Mouse (Mus musculus) G1E (cell line): Measurements from ENCODE around the gene Neil1. TPM values are rescaled to one million over a fixed set of nuclear protein-coding genes. Genes with fewer than 3 reads are reported as not detected.

Experiments
- ATAC-seq: 2 replicates; pipeline ENCODE4 v1.8.0; 2016; ENCODE audit warnings: mild to moderate bottlenecking; ENCODE audit not compliant: insufficient number of reproducible peaks, poor library complexity, low FRiP score, severe bottlenecking; ENCODE audit errors: extremely low read depth
- DNase-seq: peaks from one replicate; pipeline ENCODE4 v3.0.0; 2012; ENCODE audit warnings: low spot score
- H3K27me3 ChIP-seq: 2 replicates; pipeline ENCODE4 v1.6.1; 2012; ENCODE audit warnings: mild to moderate bottlenecking, low read length, inconsistent platforms; ENCODE audit not compliant: insufficient read depth
- H3K36me3 ChIP-seq: replicated peaks from 2 replicates; pipeline ENCODE3; 2012; ENCODE audit warnings: mild to moderate bottlenecking, inconsistent platforms
- H3K4me1 ChIP-seq: 2 replicates; pipeline ENCODE4 v1.6.1; 2012; ENCODE audit warnings: low read depth, low read length, inconsistent platforms, mixed read lengths; ENCODE audit not compliant: insufficient read depth
- H3K4me3 ChIP-seq: 2 replicates; pipeline ENCODE4 v1.5.1; 2012; ENCODE audit warnings: low read depth, mild to moderate bottlenecking, inconsistent platforms, low read length, moderate library complexity, mixed read lengths
- H3K9me3 ChIP-seq: replicated peaks from 2 replicates; pipeline ENCODE4 v1.6.1; 2012; ENCODE audit warnings: inconsistent platforms
- CTCF ChIP-seq: IDR thresholded peaks from 2 replicates; pipeline ENCODE4 v1.5.1; 2012; ENCODE audit warnings: low read depth, low read length, inconsistent platforms, mixed read lengths
- GATA1 ChIP-seq: IDR thresholded peaks from 2 replicates; pipeline ENCODE4 v1.6.1; 2012; ENCODE audit warnings: borderline replicate concordance, low read length, inconsistent platforms, mixed read lengths
- GATA2 ChIP-seq: IDR thresholded peaks from 2 replicates; pipeline ENCODE4 v1.6.1; 2012; ENCODE audit warnings: low read depth, low read length, inconsistent platforms, borderline replicate concordance
- POLR2AphosphoS5 ChIP-seq: IDR thresholded peaks from 2 replicates; pipeline ENCODE4 v1.6.1; 2012; ENCODE audit warnings: low read depth, low read length, inconsistent platforms; ENCODE audit not compliant: insufficient replicate concordance
- TAL1 ChIP-seq: conservative IDR thresholded peaks from 2 replicates; pipeline ENCODE4 v1.6.1; 2012; ENCODE audit warnings: low read depth, low read length, inconsistent platforms, mixed read lengths
- polyA plus RNA-seq: library from polyadenylated mRNA; stranded (reverse); fragments of >175 nt; gene quantifications from 2 replicates; pipeline ENCODE4 v1.2.3, GENCODE M21; 2012
- total RNA-seq, 2 experiments: library from RNA; stranded (forward) in 1 of 2; stranded (reverse) in 1 of 2; fragments of 200-1000 nt in 1 of 2; fragments of >200 nt in 1 of 2; fragmentation: Nextera tagmentation in 1 of 2; gene quantifications; 2 replicates each; pipeline ENCODE4 v1.2.3; 2014 to 2017

Neil1 gene
- total and polyA plus RNA-seq, 3 experiments, result 2.6 to 9.3 (median 3.0) TPM

GRCm38 (mm10) chr9:57141417-57142353 is 6.4 kb downstream of the Neil1 start:
- Histone ChIP-seq H3K4me1 (peaks cover 3% of the 10 kb centered on the region), H3K27me3 (no peaks in the 10 kb centered on the region), H3K9me3 (no peaks in the 10 kb centered on the region), H3K36me3 (peaks cover 87% of the 10 kb centered on the region), H3K4me3 (no peak overlapping the region)
- TF ChIP-seq CTCF (no peak), GATA2 (no peak)
- ATAC-seq (no peak), DNase-seq (no peak)

GRCm38 (mm10) chr9:57139571-57139970 is 8.5 kb downstream of the Neil1 start:
- no peaks in the 10 kb centered on the region for H3K27me3 ChIP-seq
- no peak for DNase-seq
- no peak for ATAC-seq
- no peak overlapping the region for H3K4me3 ChIP-seq
- no peak for TF ChIP-seq TAL1
- TF ChIP-seq CTCF, result no peak
- TF ChIP-seq POLR2AphosphoS5, result no peak
- no peaks in the 10 kb centered on the region for H3K9me3 ChIP-seq
- H3K36me3 ChIP-seq, result peaks cover 100% of the 10 kb centered on the region
- no peaks in the 10 kb centered on the region for H3K4me1 ChIP-seq

GRCm38 (mm10) chr9:57139110-57139509 is 9.0 kb downstream of the Neil1 start:
- no peaks in the 10 kb centered on the region for H3K9me3 ChIP-seq
- DNase-seq (no peak), ATAC-seq (no peak)
- peaks cover 100% of the 10 kb centered on the region for H3K36me3 ChIP-seq
- TF ChIP-seq POLR2AphosphoS5, result no peak
- TF ChIP-seq CTCF, result no peak
- TF ChIP-seq GATA1, result no peak
- no peak for TF ChIP-seq GATA2
- TF ChIP-seq TAL1, result no peak
- H3K4me1 ChIP-seq, result no peaks in the 10 kb centered on the region
- no peak overlapping the region for H3K4me3 ChIP-seq
- no peaks in the 10 kb centered on the region for H3K27me3 ChIP-seq

GRCm38 (mm10) chr9:57138507-57138906 is 9.6 kb downstream of the Neil1 start:
- no peak for TF ChIP-seq CTCF
- TF ChIP-seq GATA1, result no peak
- no peak for TF ChIP-seq GATA2
- no peak for TF ChIP-seq TAL1
- no peak for TF ChIP-seq POLR2AphosphoS5

GRCm38 (mm10) chr9:57137777-57138176 is 10.3 kb downstream of the Neil1 start:
- Histone ChIP-seq H3K4me3 (no peak overlapping the region), H3K9me3 (no peaks in the 10 kb centered on the region), H3K36me3 (peaks cover 98% of the 10 kb centered on the region), H3K4me1 (no peaks in the 10 kb centered on the region), H3K27me3 (no peaks in the 10 kb centered on the region)
- DNase-seq (no peak), ATAC-seq (no peak)
- no peak for TF ChIP-seq TAL1
- no peak for TF ChIP-seq CTCF
- TF ChIP-seq GATA1, result no peak
- no peak for TF ChIP-seq GATA2
- TF ChIP-seq POLR2AphosphoS5, result no peak

More at GRCm38 (mm10) chr9:57138507-57138906, 9.6 kb downstream of the Neil1 start:
- H3K27me3 ChIP-seq, result no peaks in the 10 kb centered on the region
- DNase-seq, result no peak
- ATAC-seq, result no peak
- H3K36me3 ChIP-seq, result peaks cover 98% of the 10 kb centered on the region
- no peak overlapping the region for H3K4me3 ChIP-seq
- H3K9me3 ChIP-seq, result no peaks in the 10 kb centered on the region
- H3K4me1 ChIP-seq, result no peaks in the 10 kb centered on the region

- H3K36me3 ChIP-seq, result peaks cover 98% of the 10 kb centered on the region
- DNase-seq (no peak), ATAC-seq (no peak)
- no peaks in the 10 kb centered on the region for H3K9me3 ChIP-seq
- H3K27me3 ChIP-seq, result no peaks in the 10 kb centered on the region
- TF ChIP-seq POLR2AphosphoS5 (no peak), TAL1 (no peak), CTCF (no peak), GATA2 (no peak), GATA1 (no peak)
- H3K4me1 ChIP-seq, result no peaks in the 10 kb centered on the region
- H3K4me3 ChIP-seq, result no peak overlapping the region
Observed at GRCm38 (mm10) chr9:57137246-57137645, 10.9 kb downstream of the Neil1 start.
